28 mouse cellular contexts compared by ENCODE assay signal in genomic region chr14:76644716-76645115, GRCm38 (mm10).
DNase-seq lines count a peak whose midpoint lies in the region; ATAC-seq lines count a peak whose summit lies in the region.
"Had no signal": no experiment of that assay in that cellular context is flagged by ENCODE, and none has a peak within 500 bp of the region (broad histone marks: within the 10 kb centered on the region; RNA-seq: fewer than 3 reads in every experiment).

No protein-coding gene starts in this region.

- 53% methylated on average over 3 of the region's 3 CpGs for WGBS in heart, embryonic 12.5 days
- WGBS in limb, embryonic 12.5 days, result 81% methylated on average over 3 of the region's 3 CpGs
- WGBS in limb, embryonic 10.5 days, result 89% methylated on average over 3 of the region's 3 CpGs
- 58% methylated on average over 3 of the region's 3 CpGs for WGBS in limb, embryonic 13.5 days
- 87% methylated on average over 3 of the region's 3 CpGs for WGBS in hindbrain, embryonic 11.5 days

- no peak overlapping the region for H3K4me2 ChIP-seq in heart, embryonic 12.5 days
- no peak overlapping the region for H3K4me2 ChIP-seq in limb, embryonic 12.5 days
- no peak overlapping the region for H3K4me2 ChIP-seq in limb, embryonic 13.5 days (replicated peaks)
- no peak overlapping the region for H3K4me2 ChIP-seq in hindbrain, embryonic 11.5 days (replicated peaks; ENCODE audit: low read depth, low read length)
- H3K4me2 ChIP-seq: forebrain, embryonic 13.5 days; hindbrain, embryonic 12.5 days; hindbrain, embryonic 15.5 days had no signal

- H3K36me3 ChIP-seq in heart, embryonic 12.5 days, result no peaks in the 10 kb centered on the region
- no peaks in the 10 kb centered on the region for H3K36me3 ChIP-seq in limb, embryonic 12.5 days
- no peaks in the 10 kb centered on the region for H3K36me3 ChIP-seq in limb, embryonic 10.5 days
- no peaks in the 10 kb centered on the region for H3K36me3 ChIP-seq in limb, embryonic 13.5 days
- H3K36me3 ChIP-seq in hindbrain, embryonic 11.5 days (ENCODE audit: control insufficient read depth, insufficient read depth, low read length), result no peaks in the 10 kb centered on the region
- H3K36me3 ChIP-seq: forebrain, embryonic 10.5 days; G1E; hindbrain, embryonic 12.5 days; hindbrain, embryonic 15.5 days had no signal

- H3K4me3 ChIP-seq in heart, embryonic 12.5 days, result no peak overlapping the region
- H3K4me3 ChIP-seq in limb, embryonic 12.5 days (replicated peaks), result no peak overlapping the region
- H3K4me3 ChIP-seq in limb, embryonic 10.5 days, result no peak overlapping the region
- no peak overlapping the region for H3K4me3 ChIP-seq in limb, embryonic 13.5 days
- H3K4me3 ChIP-seq in hindbrain, embryonic 11.5 days (ENCODE audit: low read depth, low read length), result no peak overlapping the region
- H3K4me3 ChIP-seq: forebrain, embryonic 10.5 days; forebrain, embryonic 13.5 days; gastrocnemius, adult 2 months; heart, adult 2 months; hindbrain, embryonic 12.5 days; hindbrain, embryonic 15.5 days had no signal

- H3K4me1 ChIP-seq in heart, embryonic 12.5 days (replicated peaks), result peaks cover 6% of the 10 kb centered on the region
- peaks cover 14% of the 10 kb centered on the region for H3K4me1 ChIP-seq in limb, embryonic 12.5 days (replicated peaks)
- H3K4me1 ChIP-seq in limb, embryonic 10.5 days, result peaks cover 3% of the 10 kb centered on the region; the same call in 1 of the 2 replicates
- H3K4me1 ChIP-seq in limb, embryonic 13.5 days, result peaks cover 26% of the 10 kb centered on the region
- no peaks in the 10 kb centered on the region for H3K4me1 ChIP-seq in hindbrain, embryonic 11.5 days (replicated peaks; ENCODE audit: control insufficient read depth, insufficient read depth, low read length)
- H3K4me1 ChIP-seq: forebrain, embryonic 13.5 days; hindbrain, embryonic 12.5 days; hindbrain, embryonic 15.5 days had no signal

- no peak for DNase-seq in heart, adult 9 months (ENCODE audit: low spot score in 2 of 2)
- DNase-seq in limb, embryonic 10.5 days (ENCODE audit: low spot score), result no peak
- DNase-seq in frontal cortex, adult 2 months (ENCODE audit: extremely low spot score in 1 of 2, low spot score in 1 of 2), result no peak
- DNase-seq in hindbrain, embryonic 11.5 days (ENCODE audit: low spot score), result no peak
- DNase-seq: adrenal gland, postnatal 10 days; adrenal gland, postnatal 36 days; B cell, adult 2 months; cerebellum, adult 18-20 months; cerebellum, adult 9-10 months; cerebellum, postnatal 14 days; gastrocnemius, adult 2 months; gastrocnemius, postnatal 36 days; heart, adult 2 months; heart, postnatal 10 days; heart, postnatal 36 days; kidney, adult 11 months; kidney, adult 8-10 months had no signal

- no peaks in the 10 kb centered on the region for H3K27me3 ChIP-seq in heart, embryonic 12.5 days (replicated peaks)
- H3K27me3 ChIP-seq in limb, embryonic 12.5 days, result no peaks in the 10 kb centered on the region
- H3K27me3 ChIP-seq in limb, embryonic 10.5 days (ENCODE audit: low read depth, poor library complexity, severe bottlenecking), result no peaks in the 10 kb centered on the region
- no peaks in the 10 kb centered on the region for H3K27me3 ChIP-seq in limb, embryonic 13.5 days
- no peaks in the 10 kb centered on the region for H3K27me3 ChIP-seq in hindbrain, embryonic 11.5 days (ENCODE audit: control insufficient read depth, insufficient read depth, low read length)
- H3K27me3 ChIP-seq: CH12.LX; forebrain, embryonic 13.5 days; hindbrain, embryonic 12.5 days; hindbrain, embryonic 15.5 days; Patski had no signal

- H3K27ac ChIP-seq in heart, embryonic 12.5 days (ENCODE audit: poor library complexity, severe bottlenecking), result 0 out of 2 replicates have a peak overlapping the region, but pooled peaks have one; percentile 5
- H3K27ac ChIP-seq in limb, embryonic 12.5 days, result peak overlapping the region; percentile 75
- H3K27ac ChIP-seq in limb, embryonic 10.5 days, result no peak overlapping the region
- peak overlapping the region; percentile 83 for H3K27ac ChIP-seq in limb, embryonic 13.5 days
- no peak overlapping the region for H3K27ac ChIP-seq in hindbrain, embryonic 11.5 days (ENCODE audit: low read depth, low read length)
- H3K27ac ChIP-seq: forebrain, embryonic 10.5 days; forebrain, embryonic 13.5 days; gastrocnemius, adult 2 months; heart, adult 2 months; hindbrain, embryonic 12.5 days; hindbrain, embryonic 15.5 days had no signal

- no peak for ATAC-seq in heart, embryonic 12.5 days (ENCODE audit: insufficient number of reproducible peaks, low FRiP score)
- no peak for ATAC-seq in limb, embryonic 12.5 days (ENCODE audit: insufficient number of reproducible peaks, insufficient read depth, low FRiP score, low TSS enrichment, low read depth)
- ATAC-seq in limb, embryonic 13.5 days (ENCODE audit: low FRiP score, low read depth), result peak; percentile 64
- ATAC-seq in hindbrain, embryonic 11.5 days (ENCODE audit: low FRiP score), result no peak
- ATAC-seq: forebrain, embryonic 13.5 days; forebrain, embryonic 16.5 days; Patski had no signal

- peaks cover 6% of the 10 kb centered on the region for H3K9me3 ChIP-seq in heart, embryonic 12.5 days (replicated peaks)
- H3K9me3 ChIP-seq in limb, embryonic 12.5 days, result no peaks in the 10 kb centered on the region
- no peaks in the 10 kb centered on the region for H3K9me3 ChIP-seq in limb, embryonic 10.5 days (replicated peaks)
- no peaks in the 10 kb centered on the region for H3K9me3 ChIP-seq in limb, embryonic 13.5 days
- H3K9me3 ChIP-seq in hindbrain, embryonic 11.5 days (ENCODE audit: control insufficient read depth, low read length), result no peaks in the 10 kb centered on the region
- H3K9me3 ChIP-seq: forebrain, embryonic 10.5 days; forebrain, embryonic 13.5 days; hindbrain, embryonic 12.5 days; hindbrain, embryonic 15.5 days had no signal

- H3K9ac ChIP-seq in heart, embryonic 12.5 days, result no peak overlapping the region
- H3K9ac ChIP-seq in limb, embryonic 12.5 days (replicated peaks), result no peak overlapping the region
- H3K9ac ChIP-seq in limb, embryonic 13.5 days, result no peak overlapping the region
- no peak overlapping the region for H3K9ac ChIP-seq in hindbrain, embryonic 11.5 days (ENCODE audit: low read depth, low read length)
- H3K9ac ChIP-seq: forebrain, embryonic 13.5 days; hindbrain, embryonic 12.5 days; hindbrain, embryonic 15.5 days had no signal

Comparison
In these comparisons a context has a peak if more than half of its experiments do, and no peak if none do; other contexts are left out.
1. H3K27ac ChIP-seq: peak in heart, embryonic 12.5 days (single experiment), limb, embryonic 12.5 days (single experiment) and limb, embryonic 13.5 days (single experiment); none in limb, embryonic 10.5 days (single experiment) and hindbrain, embryonic 11.5 days (single experiment).